Mouse (Mus musculus) forebrain, postnatal 0 days (tissue): ENCODE measurements at regions not wholly inside any gene's neighbourhood (a gene's known extent, or its start where the extent isn't known, plus 50 kb on each side); places are given as distances from the start of the nearest gene placed in this dataset.

ENCODE experiments used
- ATAC-seq: fragments of 200-750 bp; cut with Nextera tagmentation; 2 replicates; pipeline ENCODE4 v1.8.0; 2017; ENCODE audit warnings: mild to moderate bottlenecking, moderate library complexity
- DNase-seq: peaks from one replicate; pipeline ENCODE4 v3.0.0-alpha.2; 2015
- H3K27ac ChIP-seq: fragments of 300-500 bp; sonication (generic); 2 replicates; pipeline ENCODE4 v1.5.1; 2014; ENCODE audit warnings: low read depth, mild to moderate bottlenecking, antibody characterized with exemption, low read length, moderate library complexity, mixed read lengths
- H3K27me3 ChIP-seq: fragments of 300-500 bp; sonication (generic); 2 replicates; pipeline ENCODE4 v1.6.1; 2014; ENCODE audit warnings: mild to moderate bottlenecking, low read length, mixed read lengths; ENCODE audit not compliant: insufficient read depth
- H3K36me3 ChIP-seq: fragments of 300-500 bp; sonication (generic); 2 replicates; pipeline ENCODE4 v1.6.1; 2014; ENCODE audit warnings: mild to moderate bottlenecking, moderate library complexity; ENCODE audit not compliant: insufficient read depth
- H3K4me1 ChIP-seq: fragments of 300-500 bp; sonication (generic); 2 replicates; pipeline ENCODE4 v1.6.1; 2014; ENCODE audit warnings: antibody characterized with exemption; ENCODE audit not compliant: insufficient read depth
- H3K4me2 ChIP-seq: fragments of 300-500 bp; sonication (generic); 2 replicates; pipeline ENCODE4 v1.6.1; 2014; ENCODE audit warnings: low read depth, mild to moderate bottlenecking, moderate library complexity
- H3K4me3 ChIP-seq: fragments of 300-500 bp; sonication (generic); 2 replicates; pipeline ENCODE4 v1.5.1; 2014; ENCODE audit warnings: low read depth, low read length, mixed read lengths
- H3K9ac ChIP-seq: fragments of 300-500 bp; sonication (generic); 2 replicates; pipeline ENCODE4 v1.6.1; 2014; ENCODE audit warnings: mild to moderate bottlenecking
- H3K9me3 ChIP-seq: fragments of 300-500 bp; sonication (generic); 2 replicates; pipeline ENCODE4 v1.6.1; 2016; ENCODE audit warnings: low read length
- CTCF ChIP-seq: sonication (generic); IDR thresholded peaks from 2 replicates; pipeline ENCODE4 v1.5.1; 2016; ENCODE audit warnings: antibody characterized with exemption, control low read depth, low read depth
- WGBS: fragments of 180-500 bp; shearing (Covaris S2); extraction: QIAGEN DNeasy Blood & Tissue Kit; methylation state at CpG from one replicate; pipeline ENCODE4 v1.1.7; 2014; 5-methylcytosine and 5-hydroxymethylcytosine counted together

DNA sequence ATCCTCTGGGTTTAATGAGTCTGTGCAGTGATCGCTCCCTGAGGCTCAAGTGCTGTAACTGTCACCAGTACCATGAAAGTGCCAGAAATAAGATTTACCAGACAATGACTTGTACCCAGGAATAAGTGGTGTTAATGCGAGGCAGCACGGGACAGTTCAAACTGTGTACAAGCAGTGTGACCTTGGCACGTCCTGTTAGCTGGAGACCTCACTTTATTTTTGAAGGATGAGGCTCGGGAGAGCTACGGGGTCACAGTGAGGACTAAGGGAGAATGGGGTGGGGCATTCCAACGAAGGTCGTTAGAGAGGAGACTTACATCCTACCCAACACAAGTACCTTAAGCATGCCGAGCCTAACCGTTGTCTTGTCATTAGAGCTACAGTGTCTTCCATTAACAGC, 362.2 kb upstream of the Gm10131 start:
- Histone ChIP-seq H3K36me3 (no peaks in the 10 kb centered on the region), H3K4me2 (no peak overlapping the region), H3K27me3 (no peaks in the 10 kb centered on the region), H3K4me3 (no peak overlapping the region), H3K27ac (no peak overlapping the region), H3K9ac (no peak overlapping the region), H3K4me1 (peaks cover 11% of the 10 kb centered on the region; the same call in 1 of the 2 replicates), H3K9me3 (no peaks in the 10 kb centered on the region)
- ATAC-seq = no peak
- DNase-seq = no peak
- no peak for TF ChIP-seq CTCF
- 67% methylated on average over 10 of the region's 10 CpGs for WGBS

DNA sequence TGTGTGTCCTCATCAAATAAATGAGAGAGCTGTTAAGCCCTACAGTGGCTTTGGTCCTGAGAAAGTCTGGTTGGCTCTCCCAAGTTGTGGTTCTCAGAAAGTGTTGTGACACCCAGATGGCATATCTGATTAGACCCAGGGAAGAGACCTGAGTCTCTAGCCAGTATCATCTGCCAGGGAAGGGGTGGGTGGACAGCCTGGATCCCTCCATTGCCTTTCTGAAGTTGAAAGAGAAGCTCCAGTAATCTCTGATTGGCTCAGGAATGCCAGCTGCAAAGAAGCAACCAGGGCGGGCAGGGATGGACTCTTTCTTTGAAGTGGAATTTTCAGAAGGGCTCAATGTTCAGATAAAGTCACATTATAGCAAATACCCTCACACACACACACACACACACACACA, 361.8 kb upstream of the Gm10131 start:
- Histone ChIP-seq H3K9me3 (no peaks in the 10 kb centered on the region), H3K36me3 (no peaks in the 10 kb centered on the region), H3K4me3 (no peak overlapping the region), H3K9ac (no peak overlapping the region), H3K4me1 (peaks cover 11% of the 10 kb centered on the region; the same call in 1 of the 2 replicates), H3K27me3 (no peaks in the 10 kb centered on the region), H3K4me2 (no peak overlapping the region), H3K27ac (no peak overlapping the region)
- DNase-seq (no peak), ATAC-seq (no peak)
- 54% methylated on average over 1 of the region's 1 CpGs for WGBS
- no peak for TF ChIP-seq CTCF

DNA sequence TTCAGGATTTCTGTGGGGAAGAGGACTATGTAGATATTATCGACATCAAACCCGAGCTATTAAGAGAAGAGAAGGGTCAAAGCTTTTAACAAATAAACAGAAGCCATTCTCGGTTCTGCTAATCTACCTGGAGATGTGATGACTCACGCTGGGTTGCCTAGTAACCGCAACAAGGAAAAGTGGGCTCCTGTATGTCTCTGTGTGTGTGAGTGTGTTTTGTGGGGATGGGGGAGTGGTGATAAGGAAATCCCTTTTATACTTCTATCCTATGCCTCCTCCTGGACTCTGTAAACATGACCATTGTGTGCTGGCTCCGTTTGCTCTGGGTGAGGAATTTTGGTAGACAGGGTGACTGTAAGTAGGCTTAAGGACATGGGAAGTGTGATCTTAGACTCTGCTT, 361.3 kb upstream of the Gm10131 start:
- Histone ChIP-seq H3K27me3 (no peaks in the 10 kb centered on the region), H3K4me2 (no peak overlapping the region), H3K36me3 (no peaks in the 10 kb centered on the region), H3K9ac (no peak overlapping the region), H3K27ac (no peak overlapping the region), H3K4me3 (no peak overlapping the region), H3K4me1 (peaks cover 11% of the 10 kb centered on the region; the same call in 1 of the 2 replicates), H3K9me3 (no peaks in the 10 kb centered on the region)
- no peak for TF ChIP-seq CTCF
- ATAC-seq = peak; percentile 92
- 19% methylated on average over 6 of the region's 6 CpGs for WGBS
- DNase-seq = peak; percentile 47

DNA sequence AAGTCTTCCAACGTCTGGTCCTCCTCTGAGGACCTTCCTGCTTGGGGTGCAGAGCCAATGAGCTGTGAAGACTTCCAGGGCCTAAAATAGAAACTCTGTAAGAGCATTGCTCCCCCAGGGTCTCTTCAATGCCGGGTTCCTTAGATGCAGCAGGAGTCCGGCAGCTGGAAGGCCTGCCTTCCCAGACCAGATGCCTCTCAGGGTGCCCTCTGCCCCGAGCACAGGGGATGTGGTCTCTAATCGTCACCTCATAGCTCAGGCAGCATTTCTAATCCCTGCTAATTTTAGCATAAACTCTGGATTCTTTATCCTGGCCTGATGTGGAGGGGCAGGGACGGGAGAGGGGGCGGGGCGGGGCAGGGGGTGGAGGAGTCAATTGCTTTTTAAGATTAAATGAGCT, 360.9 kb upstream of the Gm10131 start:
- H3K4me3 ChIP-seq = no peak overlapping the region
- no peaks in the 10 kb centered on the region for H3K27me3 ChIP-seq
- TF ChIP-seq CTCF = no peak
- no peaks in the 10 kb centered on the region for H3K36me3 ChIP-seq
- H3K4me1 ChIP-seq = peaks cover 11% of the 10 kb centered on the region; the same call in 1 of the 2 replicates
- DNase-seq (no peak), ATAC-seq (peak; percentile 51; the same call in 1 of the 2 replicates)
- H3K9me3 ChIP-seq = no peaks in the 10 kb centered on the region
- no peak overlapping the region for H3K4me2 ChIP-seq
- WGBS = 31% methylated on average over 8 of the region's 8 CpGs
- no peak overlapping the region for H3K9ac ChIP-seq
- no peak overlapping the region for H3K27ac ChIP-seq

DNA sequence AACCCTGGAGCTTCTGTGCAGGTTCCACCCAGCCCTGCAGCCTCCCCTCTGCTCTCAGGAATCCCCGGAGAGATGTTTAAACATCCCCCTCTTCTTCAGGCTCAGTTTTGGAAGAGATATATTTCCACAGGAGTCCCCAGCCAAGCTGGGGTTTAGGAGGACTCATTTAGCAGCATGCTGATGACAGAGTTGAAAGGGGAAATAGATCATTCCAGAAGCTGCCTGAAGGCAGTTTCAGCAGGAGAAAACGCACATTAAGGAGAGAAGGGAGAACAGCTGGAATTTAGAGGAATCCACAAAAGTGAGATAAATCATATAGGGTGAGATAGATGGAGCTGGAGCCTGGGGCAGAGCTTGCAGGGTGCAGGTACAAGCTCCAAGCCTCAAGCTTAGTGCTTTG, 357.6 kb upstream of the Gm10131 start:
- Histone ChIP-seq H3K36me3 (no peaks in the 10 kb centered on the region), H3K4me1 (peaks cover 11% of the 10 kb centered on the region; the same call in 1 of the 2 replicates), H3K9ac (no peak overlapping the region), H3K9me3 (no peaks in the 10 kb centered on the region), H3K27me3 (no peaks in the 10 kb centered on the region), H3K4me3 (no peak overlapping the region), H3K4me2 (no peak overlapping the region), H3K27ac (no peak overlapping the region)
- TF ChIP-seq CTCF = no peak
- no peak for ATAC-seq
- WGBS = 76% methylated on average over 2 of the region's 2 CpGs
- no peak for DNase-seq

DNA sequence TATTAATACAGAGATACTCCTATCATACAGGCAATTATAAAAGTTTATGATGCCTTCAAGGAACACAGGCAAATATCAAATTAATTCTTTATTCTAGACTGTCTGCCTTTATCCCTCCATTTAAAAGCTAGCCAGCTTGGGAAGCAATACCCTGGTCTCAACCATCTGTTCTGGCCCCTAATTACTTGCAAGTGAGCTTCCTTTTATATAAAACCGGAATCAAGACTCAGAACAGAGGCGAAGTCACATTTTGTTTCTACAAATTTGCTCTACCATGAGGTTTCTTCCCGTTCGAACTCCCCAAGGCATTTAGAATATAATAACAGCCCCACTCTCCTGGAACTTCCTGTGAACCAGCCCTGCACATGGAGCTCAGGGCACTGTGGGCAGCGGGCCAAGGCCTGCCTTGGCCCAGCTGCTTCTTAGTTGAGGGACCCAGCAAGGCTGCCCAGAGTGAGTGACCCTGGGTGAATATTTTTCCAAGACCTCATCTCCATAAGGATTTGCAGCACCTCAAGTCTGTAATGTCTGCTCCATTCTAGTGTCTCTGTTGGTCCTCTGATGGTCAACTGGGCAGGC, 355.3 kb upstream of the Gm10131 start:
- no peaks in the 10 kb centered on the region for H3K9me3 ChIP-seq
- H3K36me3 ChIP-seq = no peaks in the 10 kb centered on the region
- H3K27me3 ChIP-seq = no peaks in the 10 kb centered on the region
- H3K9ac ChIP-seq = no peak overlapping the region
- no peak overlapping the region for H3K27ac ChIP-seq
- no peaks in the 10 kb centered on the region for H3K4me1 ChIP-seq
- H3K4me3 ChIP-seq = no peak overlapping the region
- DNase-seq (no peak), ATAC-seq (no peak)
- H3K4me2 ChIP-seq = no peak overlapping the region
- TF ChIP-seq CTCF = no peak
- whole genome bisulfite sequencing = 54% methylated on average over 5 of the region's 5 CpGs

DNA sequence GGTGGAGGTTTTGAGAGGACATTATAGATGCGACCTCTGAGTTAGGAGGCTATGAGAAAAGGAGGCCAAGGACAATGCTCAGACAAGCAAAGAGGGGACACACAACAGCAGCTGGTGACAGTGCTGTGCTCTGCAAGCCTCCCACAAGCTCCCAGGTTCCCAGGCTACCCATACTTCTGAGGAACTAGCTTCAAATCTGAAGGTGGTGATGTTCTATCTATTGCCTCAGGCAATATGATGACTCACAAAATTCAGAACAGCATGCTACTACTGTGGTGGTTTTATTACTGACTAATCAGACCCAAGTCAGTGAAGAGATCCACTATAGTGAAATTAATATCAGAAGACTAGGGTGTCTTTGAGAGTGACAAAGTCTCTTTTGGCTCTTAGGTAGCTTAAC, 353.9 kb upstream of the Gm10131 start:
- Histone ChIP-seq H3K4me1 (no peaks in the 10 kb centered on the region), H3K9me3 (no peaks in the 10 kb centered on the region), H3K27me3 (no peaks in the 10 kb centered on the region), H3K36me3 (no peaks in the 10 kb centered on the region), H3K9ac (no peak overlapping the region), H3K4me3 (no peak overlapping the region), H3K4me2 (no peak overlapping the region), H3K27ac (no peak overlapping the region)
- WGBS = 96% methylated on average over 1 of the region's 1 CpGs
- no peak for TF ChIP-seq CTCF
- ATAC-seq = no peak
- no peak for DNase-seq
